Mouse (Mus musculus) cerebellum, adult 18-20 months (tissue): Measurements from ENCODE around the gene C4bp.
"Not testable (repeated sequence)": the region's sequence is repeated elsewhere in the genome, so short reads cannot be mapped to it uniquely, and the experiment has no call there.

Experiments
- DNase-seq, 2 experiments: peaks; one replicate each; pipeline ENCODE4 v3.0.0; 2021

Gene C4bp

DNA sequence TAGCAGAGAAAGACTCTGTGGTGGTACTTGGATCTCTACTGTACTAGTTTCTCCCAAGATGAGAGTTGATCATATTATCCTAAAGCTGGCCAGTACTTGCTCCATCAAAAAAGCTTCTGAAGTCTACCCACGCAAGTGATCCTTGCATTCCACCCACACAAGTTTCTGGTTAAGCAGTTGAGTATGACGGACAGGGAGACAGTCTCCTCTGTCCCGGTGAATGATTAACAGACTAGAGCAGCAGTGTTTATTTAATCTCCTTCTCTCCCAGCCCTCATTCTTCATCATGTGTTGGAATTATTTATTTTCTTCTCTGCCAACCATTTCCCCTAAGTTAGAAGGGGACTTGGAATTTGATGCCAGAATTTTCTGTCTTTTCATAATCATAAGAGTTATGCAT, at the start of gene C4bp:
Gene C4bp, minus strand, starts transcription at position 179 of the 400 bp plus-strand sequence.
- DNase-seq: no peak

DNA sequence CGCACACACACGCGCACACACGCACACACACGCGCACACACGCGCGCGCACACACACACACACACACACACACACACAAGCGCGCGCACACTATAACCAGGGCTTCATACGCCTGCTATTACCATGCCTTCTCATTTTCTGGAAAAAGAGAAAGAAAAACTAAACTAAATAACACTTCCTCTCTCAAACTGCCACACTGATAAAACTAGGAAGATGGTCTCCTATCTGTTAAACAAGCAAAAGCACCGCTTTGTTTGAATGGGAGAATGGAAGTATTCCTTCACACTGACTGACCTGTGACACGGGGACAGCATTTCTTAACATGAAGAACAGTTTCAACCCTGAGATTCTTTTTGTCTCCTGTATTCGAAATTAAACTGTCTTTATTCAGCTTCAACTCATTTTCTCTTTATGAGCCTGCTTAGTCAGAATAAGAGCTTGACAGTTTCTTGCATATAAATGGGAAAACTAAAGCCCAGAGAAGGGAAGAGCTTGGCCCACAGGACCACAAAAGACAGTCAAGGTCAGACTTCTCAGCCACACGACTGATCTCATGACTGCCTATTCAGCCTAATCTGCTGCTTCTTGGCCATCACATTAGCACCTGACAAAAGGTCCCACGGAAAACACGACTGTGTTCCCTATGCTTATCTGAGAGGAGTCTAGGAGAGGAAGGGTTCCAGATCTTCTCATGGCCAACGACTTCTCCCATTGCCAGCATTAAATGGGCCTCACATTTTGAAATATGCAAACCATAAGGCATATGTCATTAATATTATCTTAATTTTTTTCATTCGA, 49.0 kb upstream of the C4bp start:
- no peak for DNase-seq

DNA sequence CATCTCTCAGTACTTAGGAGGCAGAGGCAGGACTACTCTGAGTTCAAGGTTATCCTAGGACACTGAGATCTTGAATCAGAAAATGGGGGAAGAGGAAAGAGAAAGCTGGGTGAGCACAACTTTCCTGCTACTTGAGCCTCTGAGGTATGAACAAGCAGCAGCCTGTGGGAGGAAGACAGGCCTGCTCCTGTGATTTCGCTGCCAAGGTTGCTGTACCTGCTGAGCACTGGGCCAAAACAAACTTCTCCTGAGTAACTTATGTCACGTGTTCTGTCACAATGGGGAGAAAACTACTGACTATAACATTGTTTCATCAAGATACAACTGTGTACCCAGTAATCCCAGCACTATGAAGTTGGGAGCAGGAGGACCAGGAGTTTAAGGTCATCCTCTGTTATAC, 42.2 kb upstream of the C4bp start:
- no peak for DNase-seq

- no peak for DNase-seq
Measured at GRCm38 (mm10) chr1:130701976-130702375, 40.5 kb upstream of the C4bp start.

- peak; percentile 57 to 62 for DNase-seq
Measured at GRCm38 (mm10) chr1:130699937-130700633, 38.7 kb upstream of the C4bp start.

- DNase-seq: no peak
Measured at GRCm38 (mm10) chr1:130698601-130699000, 37.2 kb upstream of the C4bp start.

DNA sequence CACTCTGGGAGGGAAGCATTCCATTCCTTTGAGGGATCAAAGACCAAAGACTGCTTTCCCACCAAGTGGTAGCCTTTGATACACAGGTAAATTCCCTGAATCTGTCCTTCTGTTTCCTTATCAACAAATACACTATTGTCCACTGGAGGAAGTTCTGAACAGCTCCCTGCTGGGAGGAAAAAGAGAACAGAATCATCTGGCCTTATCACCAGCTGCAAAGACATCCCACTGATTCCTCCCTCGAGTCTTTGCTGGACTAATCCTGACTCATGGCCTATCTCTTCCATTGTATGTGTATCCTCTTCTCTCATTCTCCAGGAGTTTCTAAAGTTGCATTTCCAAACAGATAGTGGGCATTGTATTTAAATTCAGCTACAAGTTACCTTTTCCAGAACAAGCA, 22.5 kb upstream of the C4bp start:
- no peak for DNase-seq

DNA sequence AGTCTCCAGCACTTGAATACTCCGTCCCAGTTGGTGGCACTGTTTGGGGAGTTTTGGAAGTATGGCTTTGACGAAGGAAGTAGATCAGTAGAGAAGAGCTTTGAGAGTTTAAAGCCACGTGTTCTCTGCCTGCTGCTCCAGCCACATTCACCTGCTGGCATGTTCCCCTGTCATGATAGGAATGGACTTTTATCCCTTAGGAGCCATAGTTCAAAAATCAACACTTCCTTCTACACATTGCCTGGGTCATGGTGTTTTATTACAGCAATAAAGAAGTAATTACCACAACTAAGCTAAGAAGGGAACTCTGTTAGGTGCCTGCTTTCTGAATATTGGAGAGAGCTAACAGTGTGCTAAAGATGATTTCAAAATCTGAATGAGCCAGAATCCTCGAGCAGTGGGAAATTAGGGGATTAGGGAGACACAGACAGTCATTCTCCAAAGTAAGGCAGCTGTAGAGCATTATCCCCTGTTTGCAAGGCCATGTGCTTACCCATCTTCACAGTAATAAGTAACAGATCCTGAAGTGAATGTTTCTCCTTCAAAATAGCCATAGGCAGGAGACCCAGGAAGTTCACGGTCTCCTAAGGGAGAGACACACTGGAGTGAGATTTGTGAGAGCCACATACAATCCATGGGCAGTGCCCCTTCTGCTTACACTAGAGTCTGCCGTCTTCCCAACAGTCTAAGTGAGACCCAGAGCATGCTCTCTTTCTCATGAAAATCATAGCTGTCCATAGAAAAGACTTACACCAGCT, 20.4 kb upstream of the C4bp start:
- DNase-seq: no peak

- no peak for DNase-seq
Measured at GRCm38 (mm10) chr1:130681075-130681474, 19.6 kb upstream of the C4bp start.

DNA sequence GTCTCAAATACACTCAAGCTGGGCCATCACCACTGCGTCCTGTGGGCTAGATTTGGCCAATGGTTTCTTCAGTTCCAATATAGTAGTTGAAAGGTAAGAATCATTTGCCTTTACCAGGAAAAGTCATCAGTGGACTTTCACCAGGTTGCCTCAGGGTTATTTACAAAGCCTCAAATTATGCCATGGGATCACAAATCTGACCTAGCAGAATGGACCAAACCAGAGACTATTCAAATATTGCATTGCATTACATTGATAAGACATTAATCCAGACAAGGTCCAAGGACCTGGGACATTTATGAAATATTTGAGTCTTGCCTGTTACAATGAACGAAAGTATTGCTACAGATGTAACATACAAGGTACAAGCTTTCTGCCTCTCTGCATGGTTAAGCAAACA, 17.1 kb upstream of the C4bp start:
- DNase-seq: no peak

DNA sequence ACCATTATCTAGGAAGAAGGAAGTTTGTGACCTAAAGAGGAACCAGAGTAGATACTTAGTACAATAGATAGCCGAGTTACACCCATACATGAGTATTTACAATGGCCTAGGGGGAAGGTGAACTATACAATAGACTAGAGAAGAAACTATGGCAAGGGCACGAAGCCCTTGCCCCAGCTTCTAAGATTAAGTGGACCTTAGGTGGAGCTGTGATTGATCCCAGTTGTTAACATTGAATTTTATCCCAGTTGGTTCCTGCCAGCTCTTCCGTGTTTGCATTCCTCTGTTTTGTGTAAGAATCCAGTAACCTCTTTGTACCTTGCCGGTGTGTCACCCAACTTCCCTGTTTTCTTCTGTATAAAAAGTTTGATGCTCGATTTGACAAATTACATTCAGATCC, 2.1 kb upstream of the C4bp start:
- DNase-seq: not testable (repeated sequence)

- peak; percentile 6 to 10 for DNase-seq
Measured at GRCm38 (mm10) chr1:130659641-130660040, 1.8 kb downstream of the C4bp start.

DNA sequence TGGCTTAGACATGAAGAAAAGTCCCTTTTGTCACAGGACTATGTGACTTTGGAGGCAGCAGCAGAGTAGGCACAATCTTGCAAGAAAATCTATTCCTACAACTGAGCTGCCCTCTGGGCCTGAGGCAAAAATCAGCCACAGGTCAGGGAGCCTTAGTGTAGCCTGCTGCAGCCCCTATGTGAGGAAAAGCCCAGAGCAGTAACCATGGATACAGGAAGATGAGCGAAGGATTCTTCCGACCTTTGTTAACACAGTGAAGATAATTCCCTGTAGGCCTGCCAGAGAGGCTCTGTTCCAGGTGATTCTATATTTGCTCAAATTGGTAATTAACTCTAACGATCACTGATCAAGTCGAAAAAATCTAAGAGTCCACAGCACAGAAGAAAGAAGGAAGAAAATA, 17.3 kb downstream of the C4bp start:
- DNase-seq: no peak

DNA sequence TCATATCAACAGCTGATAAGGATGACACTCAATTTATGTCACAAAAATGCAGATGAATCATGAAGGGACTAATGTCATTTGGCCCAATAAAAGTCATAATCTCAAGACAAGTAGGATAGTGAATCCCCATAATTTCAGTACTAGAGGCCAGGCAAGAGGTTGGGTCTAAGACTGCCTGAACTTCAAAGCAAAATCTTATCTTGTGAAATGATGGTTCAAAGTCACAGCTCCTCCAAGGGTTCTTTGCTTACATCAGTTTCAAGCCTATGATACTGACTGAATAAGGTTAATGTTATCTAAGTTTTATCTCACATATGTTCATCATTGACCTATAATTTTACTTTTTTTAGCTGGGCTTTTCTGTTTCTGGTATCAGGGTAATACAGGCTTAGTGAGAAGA, 20.5 kb downstream of the C4bp start:
- DNase-seq: no peak

GRCm38 (mm10) chr1:130633761-130634410, 27.5 kb downstream of the C4bp start:
- peak; percentile 3 to 26 for DNase-seq

DNA sequence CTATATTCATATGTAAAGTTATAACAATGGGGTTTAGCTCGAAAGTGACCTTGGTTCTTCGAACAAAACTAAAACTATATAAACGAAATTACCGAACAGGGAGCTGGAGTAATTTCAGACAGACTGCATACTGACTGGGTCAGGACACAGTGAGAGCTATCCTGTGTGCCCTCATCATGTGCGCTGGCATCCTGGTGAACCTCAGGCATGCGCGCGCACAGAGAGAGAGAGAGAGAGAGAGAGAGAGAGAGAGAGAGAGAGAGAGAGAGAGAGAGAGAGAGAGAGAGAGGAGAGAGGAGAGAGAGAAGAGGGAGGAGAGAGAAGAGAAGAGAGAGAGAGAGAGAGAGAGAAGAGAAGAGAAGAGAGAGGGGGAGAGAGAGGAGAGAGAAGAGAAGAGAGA, 28.1 kb downstream of the C4bp start:
- DNase-seq: no peak

- no peak for DNase-seq
Measured at GRCm38 (mm10) chr1:130629521-130629920, 31.9 kb downstream of the C4bp start, which contains the start of gene Zp3r. Gene Zp3r, minus strand, starts transcription at chr1:130629621.

- DNase-seq: no peak
Measured at GRCm38 (mm10) chr1:130596291-130596690, 65.1 kb downstream of the C4bp start.

- DNase-seq: no peak
Measured at GRCm38 (mm10) chr1:130588659-130589058, 72.8 kb downstream of the C4bp start.
